Mouse (Mus musculus): Measurements from ENCODE around the gene Ubac1.

DNA sequence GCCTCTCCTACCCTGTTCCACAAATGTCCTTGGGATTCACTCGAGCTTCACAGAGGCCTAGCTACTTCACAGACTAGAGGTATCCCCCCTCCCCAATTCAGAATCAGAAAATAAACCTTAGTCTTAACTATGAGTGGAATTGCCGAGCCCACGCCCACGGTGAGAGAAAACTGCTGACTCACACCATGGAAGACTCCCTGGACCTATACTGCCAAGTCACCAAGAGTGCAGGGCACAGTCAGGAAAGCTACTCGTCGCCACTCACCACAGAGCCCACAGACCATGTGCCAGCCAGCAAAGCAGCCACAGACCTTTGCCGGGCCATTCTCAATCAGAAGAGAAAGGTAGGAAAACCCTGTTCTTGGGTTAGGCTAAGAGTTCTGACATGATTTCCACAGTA lies 46.6 kb upstream of the Ubac1 start:
- no peak for TF ChIP-seq NANOG (IDR thresholded peaks at IDR 0.05; ENCODE audit: borderline replicate concordance, low read length)
- TF ChIP-seq CTCF (conservative IDR thresholded peaks at IDR 0.05; ENCODE audit: low read length) = no peak
- no peak for TF ChIP-seq POU5F1 (IDR thresholded peaks at IDR 0.05; ENCODE audit: borderline replicate concordance, low read length)
